Comparison of ENCODE assay signal across 9 mouse cellular contexts in genomic region chr7:92897021-92897420, GRCm38 (mm10). TPM values are rescaled to one million over a fixed set of nuclear protein-coding genes. Genes with fewer than 3 reads are reported as not detected.
A peak's percentile ranks its signal among the peaks of the same experiment; 100 is the strongest.
DNase-seq lines count a peak whose midpoint lies in the region; ATAC-seq lines count a peak whose summit lies in the region.
"Had no signal": no experiment of that assay in that cellular context is flagged by ENCODE, and none has a peak within 500 bp of the region (broad histone marks: within the 10 kb centered on the region; RNA-seq: fewer than 3 reads in every experiment).

No protein-coding gene starts in this region.

- H3K4me2 ChIP-seq in forebrain, embryonic 13.5 days: no peak overlapping the region
- H3K4me2 ChIP-seq: heart, embryonic 15.5 days had no signal

- WGBS in forebrain, embryonic 13.5 days: 61% methylated on average over 2 of the region's 2 CpGs

- peak; percentile 50; the same call in 1 of the 2 replicates for ATAC-seq in forebrain, embryonic 13.5 days

- H3K36me3 ChIP-seq in forebrain, embryonic 13.5 days (ENCODE audit: poor library complexity, severe bottlenecking): no peaks in the 10 kb centered on the region
- no peaks in the 10 kb centered on the region for H3K36me3 ChIP-seq in splenic B cell, adult 2 months (ENCODE audit: control insufficient read depth, insufficient read depth, low read length, poor library complexity, severe bottlenecking)
- H3K36me3 ChIP-seq: heart, embryonic 15.5 days had no signal

- no peaks in the 10 kb centered on the region for H3K9me3 ChIP-seq in forebrain, embryonic 13.5 days (replicated peaks)
- H3K9me3 ChIP-seq: heart, embryonic 15.5 days had no signal

- H3K9ac ChIP-seq in forebrain, embryonic 13.5 days: no peak overlapping the region
- H3K9ac ChIP-seq: heart, embryonic 15.5 days had no signal

- H3K27ac ChIP-seq in forebrain, embryonic 13.5 days: no peak overlapping the region
- H3K27ac ChIP-seq: heart, embryonic 15.5 days had no signal

- H3K4me1 ChIP-seq in forebrain, embryonic 13.5 days: no peaks in the 10 kb centered on the region
- H3K4me1 ChIP-seq: heart, embryonic 15.5 days had no signal

- no peak overlapping the region for H3K4me3 ChIP-seq in forebrain, embryonic 13.5 days
- H3K4me3 ChIP-seq: heart, embryonic 15.5 days had no signal

- no peaks in the 10 kb centered on the region for H3K27me3 ChIP-seq in forebrain, embryonic 13.5 days
- H3K27me3 ChIP-seq in splenic B cell, adult 2 months (ENCODE audit: control insufficient read depth, insufficient read depth, low read length, poor library complexity, severe bottlenecking): no peaks in the 10 kb centered on the region
- H3K27me3 ChIP-seq: heart, embryonic 15.5 days had no signal

- DNase-seq in kidney, adult 9 months: peak; percentile 20
- DNase-seq in kidney, adult 11 months: no peak
- DNase-seq in 3T3-L1 (ENCODE audit: low read depth, low spot score): peak; percentile 47
- peak; percentile 67 for DNase-seq in ES-CJ7 (ENCODE audit: low read depth, low spot score)
- DNase-seq in splenic B cell, adult 2 months (ENCODE audit: low read depth, low spot score): peak; percentile 19
- no peak for DNase-seq in B cell, adult 2 months
- no peak for DNase-seq in heart, adult 8-10 months (ENCODE audit: low spot score)

RNA-seq across cellular contexts. Expression of gene Prcp, which starts 22.8 kb away (rescaled TPM):
- 14.6 and 15.6 TPM in 2 replicates for polyA plus RNA-seq in forebrain, embryonic 13.5 days (2015; fragmentation: Nextera tagmentation; extraction: Ambion mirVana)
- 10 to 100 TPM in 2 of 4 experiments, 1 to 10 TPM in 2; 6.4 to 11.4 (median 9.2) TPM for total RNA-seq in heart, adult 8-10 months (2022)

RNA-seq across cellular contexts. Expression of gene Ddias, which starts 23.0 kb away (rescaled TPM):
- polyA plus RNA-seq in forebrain, embryonic 13.5 days (2015; fragmentation: Nextera tagmentation; extraction: Ambion mirVana): 12.1 and 13.5 TPM in 2 replicates
- under 1 TPM; 0.16 to 0.41 (median 0.33) TPM for total RNA-seq in heart, adult 8-10 months (2022)

Comparison
In these comparisons a context has a peak if more than half of its experiments do, and no peak if none do; other contexts are left out.
1. DNase-seq: peak in kidney, adult 9 months (single experiment), 3T3-L1 (single experiment), ES-CJ7 (single experiment) and splenic B cell, adult 2 months (single experiment); none in kidney, adult 11 months (single experiment), B cell, adult 2 months (0 of 2) and heart, adult 8-10 months (single experiment).